Mouse (Mus musculus): ENCODE data around the gene Amigo2.

DNA sequence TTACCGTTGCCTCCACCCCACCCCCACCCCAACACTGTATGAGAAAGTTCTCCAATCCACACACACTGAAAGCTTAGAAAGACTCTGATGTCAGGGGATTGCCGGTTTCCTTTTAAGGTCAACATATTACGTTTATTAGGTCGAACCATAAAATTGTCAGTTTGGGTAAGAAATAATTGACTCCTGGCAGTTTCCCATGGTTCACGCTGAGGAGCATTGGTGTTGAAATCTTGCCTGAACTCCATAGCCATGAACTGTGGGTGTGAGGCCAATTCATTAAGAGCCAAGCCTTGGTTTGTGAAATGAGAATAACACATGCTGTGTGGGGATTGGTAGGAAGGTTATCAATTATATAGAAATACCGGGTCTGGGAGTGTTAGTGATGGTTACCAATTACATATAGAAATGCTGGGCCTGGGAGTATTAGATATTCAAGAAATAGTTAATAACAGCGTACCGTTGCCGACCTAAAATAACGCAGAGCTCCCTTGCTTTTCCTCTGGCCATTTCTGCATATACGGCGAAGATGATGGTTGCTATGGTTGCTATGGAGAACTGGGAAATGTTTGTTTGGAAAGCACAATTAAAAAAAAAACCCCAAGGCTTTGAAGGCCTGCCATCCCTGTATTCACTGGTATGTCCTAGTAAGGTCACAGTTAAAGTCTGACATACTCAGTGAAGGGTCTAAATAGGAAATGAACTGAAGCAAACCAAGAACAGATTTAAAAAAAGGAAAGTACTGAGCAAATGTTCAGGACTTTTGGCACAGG is 28.7 kb upstream of the Amigo2 start:
- TF ChIP-seq CTCF (IDR thresholded peaks at IDR 0.05; ENCODE audit: borderline replicate concordance, insufficient read depth, low read length) (no peak), POLR2A (IDR thresholded peaks at IDR 0.05; ENCODE audit: low read depth, low read length) (no peak)
